In the genomic region with DNA sequence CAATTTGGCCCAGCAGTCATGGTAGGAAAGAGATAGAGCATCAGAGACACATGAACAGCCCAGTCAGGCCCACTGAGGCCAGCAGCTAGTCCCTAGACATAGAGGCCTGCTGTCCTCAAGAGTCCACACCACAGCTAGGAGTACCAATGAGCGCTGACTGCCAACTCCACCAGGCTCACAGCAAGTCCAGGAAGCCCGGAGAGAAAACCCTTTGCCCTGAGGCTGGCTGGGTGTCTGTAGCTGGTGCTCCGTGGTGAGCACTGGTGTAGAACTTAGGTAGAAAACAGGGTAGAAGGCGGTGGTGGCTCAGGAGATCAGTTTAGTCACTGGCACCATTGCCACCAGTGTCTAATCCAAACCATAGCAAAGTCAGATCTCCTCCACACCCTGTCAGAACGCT, we compare ENCODE assay signal across 9 mouse cellular contexts. TPM values are rescaled to one million over a fixed set of nuclear protein-coding genes. Genes with fewer than 3 reads are reported as not detected.
DNase-seq lines count a peak whose midpoint lies in the region; ATAC-seq and TF ChIP-seq lines count a peak whose summit lies in the region.
"Had no signal": no experiment of that assay in that cellular context is flagged by ENCODE, and none has a peak within 500 bp of the region (broad histone marks: within the 10 kb centered on the region; RNA-seq: fewer than 3 reads in every experiment).

No protein-coding gene starts in this region.

- TF ChIP-seq EP300 in heart, adult 2 months (IDR thresholded peaks at IDR 0.05; ENCODE audit: insufficient read depth, low read depth, low read length): no peak

- DNase-seq in heart, adult 2 months: peak in 1 of 2 experiments; percentile 27
- DNase-seq in midbrain, embryonic 10.5 days (ENCODE audit: low spot score): no peak
- DNase-seq in spleen, adult 18-20 months: no peak

- no peak for TF ChIP-seq POLR2A in heart, adult 2 months (IDR thresholded peaks at IDR 0.05; ENCODE audit: insufficient read depth, low read depth, low read length)

- peak overlapping the region; percentile 81 for H3K27ac ChIP-seq in heart, adult 2 months
- no peak overlapping the region for H3K27ac ChIP-seq in heart, embryonic 11.5 days (ENCODE audit: low read depth, low read length)
- H3K27ac ChIP-seq in kidney, embryonic 15.5 days: peak overlapping the region; percentile 81
- H3K27ac ChIP-seq in kidney, embryonic 14.5 days (ENCODE audit: low read depth, low read length): no peak overlapping the region
- H3K27ac ChIP-seq in midbrain, embryonic 16.5 days (ENCODE audit: low read length): 0 out of 2 replicates have a peak overlapping the region, but pooled peaks have one; percentile 70
- H3K27ac ChIP-seq in midbrain, embryonic 10.5 days (replicated peaks): no peak overlapping the region
- H3K27ac ChIP-seq in intestine, embryonic 16.5 days (ENCODE audit: low read length): 0 out of 2 replicates have a peak overlapping the region, but pooled peaks have one; percentile 24

- H3K27me3 ChIP-seq in heart, adult 2 months (ENCODE audit: control insufficient read depth, insufficient read depth, low read length): no peaks in the 10 kb centered on the region
- H3K27me3 ChIP-seq in heart, embryonic 11.5 days (ENCODE audit: control insufficient read depth, insufficient read depth, low read length): no peaks in the 10 kb centered on the region
- no peaks in the 10 kb centered on the region for H3K27me3 ChIP-seq in kidney, embryonic 15.5 days
- no peaks in the 10 kb centered on the region for H3K27me3 ChIP-seq in kidney, embryonic 14.5 days (ENCODE audit: control insufficient read depth, insufficient read depth, low read length)
- no peaks in the 10 kb centered on the region for H3K27me3 ChIP-seq in midbrain, embryonic 16.5 days (ENCODE audit: control insufficient read depth, insufficient read depth, low read depth, low read length)
- peaks cover 31% of the 10 kb centered on the region for H3K27me3 ChIP-seq in midbrain, embryonic 10.5 days (ENCODE audit: low read depth, poor library complexity, severe bottlenecking)
- H3K27me3 ChIP-seq in intestine, embryonic 16.5 days (replicated peaks; ENCODE audit: control insufficient read depth, insufficient read depth, low read length): no peaks in the 10 kb centered on the region
- H3K27me3 ChIP-seq: limb, embryonic 15.5 days had no signal

- no peaks in the 10 kb centered on the region for H3K79me2 ChIP-seq in heart, adult 2 months (replicated peaks; ENCODE audit: control insufficient read depth, insufficient read depth, low read length)

- WGBS in heart, adult 2 months: 80% methylated on average over 5 of the region's 5 CpGs
- 76% methylated on average over 5 of the region's 5 CpGs for WGBS in heart, embryonic 11.5 days (ENCODE audit: insufficient replicate concordance)
- 77% methylated on average over 5 of the region's 5 CpGs for WGBS in kidney, embryonic 15.5 days
- 89% methylated on average over 5 of the region's 5 CpGs for WGBS in kidney, embryonic 14.5 days
- 86% methylated on average over 5 of the region's 5 CpGs for WGBS in midbrain, embryonic 16.5 days
- WGBS in midbrain, embryonic 10.5 days: 87% methylated on average over 5 of the region's 5 CpGs
- 90% methylated on average over 5 of the region's 5 CpGs for WGBS in intestine, embryonic 16.5 days

- no peaks in the 10 kb centered on the region for H3K9me3 ChIP-seq in heart, embryonic 11.5 days (replicated peaks; ENCODE audit: control insufficient read depth, low read length)
- no peaks in the 10 kb centered on the region for H3K9me3 ChIP-seq in kidney, embryonic 15.5 days (replicated peaks)
- H3K9me3 ChIP-seq in kidney, embryonic 14.5 days (ENCODE audit: control insufficient read depth, low read length): no peaks in the 10 kb centered on the region
- H3K9me3 ChIP-seq in midbrain, embryonic 16.5 days (replicated peaks; ENCODE audit: control insufficient read depth, low read length, poor library complexity, severe bottlenecking): no peaks in the 10 kb centered on the region
- no peaks in the 10 kb centered on the region for H3K9me3 ChIP-seq in midbrain, embryonic 10.5 days (replicated peaks)
- no peaks in the 10 kb centered on the region for H3K9me3 ChIP-seq in intestine, embryonic 16.5 days (ENCODE audit: control insufficient read depth, low read length)
- H3K9me3 ChIP-seq: limb, embryonic 15.5 days had no signal

- intact Hi-C loops in heart, adult 2 months (cut with DNase I): loop anchor here (1.0 to 10.0 kb wide), 4 partner anchors 55 to 533 kb away; partner anchors contain the start of genes Cul4a, Dcun1d2, Pcid2 and Tmco3

- peaks cover 2% of the 10 kb centered on the region; the same call in 1 of the 2 replicates for H3K4me1 ChIP-seq in heart, adult 2 months (ENCODE audit: control insufficient read depth, insufficient read depth, low read length)
- peaks cover 17% of the 10 kb centered on the region for H3K4me1 ChIP-seq in heart, embryonic 11.5 days (ENCODE audit: control insufficient read depth, insufficient read depth, low read length)
- peaks cover 26% of the 10 kb centered on the region for H3K4me1 ChIP-seq in kidney, embryonic 15.5 days
- H3K4me1 ChIP-seq in kidney, embryonic 14.5 days (ENCODE audit: control insufficient read depth, insufficient read depth, low read length): peaks cover 7% of the 10 kb centered on the region; the same call in 1 of the 2 replicates
- peaks cover 11% of the 10 kb centered on the region for H3K4me1 ChIP-seq in midbrain, embryonic 16.5 days (ENCODE audit: control insufficient read depth, insufficient read depth, low read length)
- H3K4me1 ChIP-seq in midbrain, embryonic 10.5 days: peaks cover 29% of the 10 kb centered on the region
- H3K4me1 ChIP-seq in intestine, embryonic 16.5 days (ENCODE audit: control insufficient read depth, insufficient read depth, low read length): peaks cover 15% of the 10 kb centered on the region

- no peaks in the 10 kb centered on the region for H3K36me3 ChIP-seq in heart, adult 2 months (ENCODE audit: control insufficient read depth, insufficient read depth, low read length)
- H3K36me3 ChIP-seq in heart, embryonic 11.5 days (ENCODE audit: control insufficient read depth, insufficient read depth, low read length): no peaks in the 10 kb centered on the region
- H3K36me3 ChIP-seq in kidney, embryonic 15.5 days: peaks cover under 1% of the 10 kb centered on the region; the same call in 1 of the 2 replicates
- H3K36me3 ChIP-seq in kidney, embryonic 14.5 days (ENCODE audit: control insufficient read depth, insufficient read depth, low read length): no peaks in the 10 kb centered on the region
- H3K36me3 ChIP-seq in midbrain, embryonic 16.5 days (ENCODE audit: control insufficient read depth, insufficient read depth, low read length): no peaks in the 10 kb centered on the region
- H3K36me3 ChIP-seq in midbrain, embryonic 10.5 days: no peaks in the 10 kb centered on the region
- H3K36me3 ChIP-seq in intestine, embryonic 16.5 days (ENCODE audit: control insufficient read depth, insufficient read depth, low read length): no peaks in the 10 kb centered on the region
- H3K36me3 ChIP-seq: limb, embryonic 15.5 days had no signal

- no peak overlapping the region for H3K4me3 ChIP-seq in heart, adult 2 months
- no peak overlapping the region for H3K4me3 ChIP-seq in heart, embryonic 11.5 days (ENCODE audit: low read depth, low read length)
- no peak overlapping the region for H3K4me3 ChIP-seq in kidney, embryonic 15.5 days (replicated peaks)
- no peak overlapping the region for H3K4me3 ChIP-seq in kidney, embryonic 14.5 days (ENCODE audit: low read length)
- H3K4me3 ChIP-seq in midbrain, embryonic 16.5 days (ENCODE audit: low read depth, low read length): no peak overlapping the region
- no peak overlapping the region for H3K4me3 ChIP-seq in midbrain, embryonic 10.5 days
- no peak overlapping the region for H3K4me3 ChIP-seq in intestine, embryonic 16.5 days (ENCODE audit: low read length)

- H3K9ac ChIP-seq in heart, adult 2 months (ENCODE audit: low read depth, low read length): no peak overlapping the region
- no peak overlapping the region for H3K9ac ChIP-seq in heart, embryonic 11.5 days (ENCODE audit: low read depth, low read length)
- H3K9ac ChIP-seq in kidney, embryonic 15.5 days: no peak overlapping the region
- no peak overlapping the region for H3K9ac ChIP-seq in kidney, embryonic 14.5 days (ENCODE audit: low read depth, low read length)
- H3K9ac ChIP-seq in midbrain, embryonic 16.5 days (ENCODE audit: low read depth, low read length): peak overlapping the region; percentile 95; the same call in 1 of the 2 replicates
- H3K9ac ChIP-seq in intestine, embryonic 16.5 days (ENCODE audit: low read depth, low read length): no peak overlapping the region

- ATAC-seq in heart, embryonic 11.5 days (replicated peaks; ENCODE audit: insufficient number of reproducible peaks, low FRiP score, low TSS enrichment): no peak
- ATAC-seq in kidney, embryonic 15.5 days (replicated peaks; ENCODE audit: low FRiP score): no peak
- ATAC-seq in kidney, embryonic 14.5 days (ENCODE audit: low FRiP score, low TSS enrichment): no peak
- ATAC-seq in midbrain, embryonic 16.5 days: no peak
- no peak for ATAC-seq in intestine, embryonic 16.5 days

- TF ChIP-seq CTCF in heart, adult 2 months (IDR thresholded peaks at IDR 0.05): no peak

- H3K4me2 ChIP-seq in heart, embryonic 11.5 days: no peak overlapping the region
- H3K4me2 ChIP-seq in kidney, embryonic 15.5 days: no peak overlapping the region
- no peak overlapping the region for H3K4me2 ChIP-seq in kidney, embryonic 14.5 days (replicated peaks; ENCODE audit: low read depth, low read length)
- H3K4me2 ChIP-seq in midbrain, embryonic 16.5 days (ENCODE audit: low read length): no peak overlapping the region
- H3K4me2 ChIP-seq in intestine, embryonic 16.5 days (ENCODE audit: low read depth, low read length): no peak overlapping the region

RNA-seq across cellular contexts. Expression of gene Atp11a, which starts 1.0 kb away (rescaled TPM):
- total RNA-seq in heart, adult 2 months (2021): 10 to 100 TPM; 79.5 to 80.1 TPM
- polyA plus RNA-seq in heart, adult 2 months (2012; rRNA removed): 56.0 and 88.5 TPM in 2 replicates
- polyA plus RNA-seq in heart, embryonic 11.5 days (2014; fragmentation: Nextera tagmentation; extraction: Ambion mirVana): 15.6 and 16.4 TPM in 2 replicates
- polyA plus RNA-seq in kidney, embryonic 15.5 days (2015; fragmentation: Nextera tagmentation; extraction: Ambion mirVana): 14.6 and 17.0 TPM in 2 replicates
- polyA plus RNA-seq in kidney, embryonic 14.5 days (2014; fragmentation: Nextera tagmentation; extraction: Ambion mirVana): 16.8 and 18.5 TPM in 2 replicates
- 10.3 and 13.6 TPM in 2 replicates for polyA plus RNA-seq in midbrain, embryonic 16.5 days (2015; fragmentation: Nextera tagmentation; extraction: Ambion mirVana)
- polyA plus RNA-seq in midbrain, embryonic 10.5 days (2016; fragmentation: Nextera tagmentation; extraction: Ambion mirVana): 6.4 and 7.3 TPM in 2 replicates
- polyA plus RNA-seq in intestine, embryonic 16.5 days (2015; fragmentation: Nextera tagmentation; extraction: Ambion mirVana): 9.0 and 11.2 TPM in 2 replicates

Comparison
In these comparisons a context has a peak if more than half of its experiments do, and no peak if none do; other contexts are left out.
1. H3K27ac ChIP-seq: peak in heart, adult 2 months (single experiment), kidney, embryonic 15.5 days (single experiment), midbrain, embryonic 16.5 days (single experiment) and intestine, embryonic 16.5 days (single experiment); none in heart, embryonic 11.5 days (single experiment), kidney, embryonic 14.5 days (single experiment) and midbrain, embryonic 10.5 days (single experiment).